Mouse (Mus musculus): ENCODE data around the gene Dvl3.

Gene Dvl3

DNA sequence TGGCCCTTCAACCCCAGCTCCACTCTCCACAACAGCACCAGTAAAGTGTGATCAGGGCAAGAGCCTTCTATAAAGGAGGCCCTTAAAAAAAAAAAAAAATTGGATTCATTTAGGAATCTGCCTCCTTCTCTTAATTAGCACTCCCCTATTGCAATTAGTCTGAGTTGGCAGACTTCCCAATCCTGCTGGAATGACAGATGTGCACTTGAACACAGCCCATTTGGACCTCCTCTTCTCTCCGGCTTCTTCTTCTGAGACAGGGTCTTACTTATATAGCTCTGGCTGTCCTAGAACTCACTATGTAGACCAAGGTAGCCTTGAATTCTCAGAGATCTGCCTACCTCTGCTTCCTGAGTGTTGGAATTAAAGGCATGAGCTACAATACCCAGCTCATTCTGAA lies 12.6 kb downstream of the Dvl3 start:
- Histone ChIP-seq H3K4me3 (replicated peaks; ENCODE audit: low read length) (no peak overlapping the region), H3K36me3 (ENCODE audit: insufficient read depth, low read length) (peaks cover 69% of the 10 kb centered on the region), H3K27me3 (ENCODE audit: insufficient read depth, low read length) (no peaks in the 10 kb centered on the region), H3K4me1 (replicated peaks; ENCODE audit: low read depth, low read length) (peaks cover 37% of the 10 kb centered on the region), H3K9me3 (ENCODE audit: low read length) (no peaks in the 10 kb centered on the region)
- TF ChIP-seq CTCF (conservative IDR thresholded peaks at IDR 0.05; ENCODE audit: low read length) (no peak), POU5F1 (IDR thresholded peaks at IDR 0.05; ENCODE audit: borderline replicate concordance, low read length) (no peak), NANOG (IDR thresholded peaks at IDR 0.05; ENCODE audit: borderline replicate concordance, low read length) (no peak)

GRCm38 (mm10) chr16:20530941-20531340 lies 14.2 kb downstream of the Dvl3 start:
- no peaks in the 10 kb centered on the region for H3K27me3 ChIP-seq (ENCODE audit: insufficient read depth, low read length)
- H3K36me3 ChIP-seq (ENCODE audit: insufficient read depth, low read length), result peaks cover 56% of the 10 kb centered on the region
- no peaks in the 10 kb centered on the region for H3K9me3 ChIP-seq (ENCODE audit: low read length)
- peak overlapping the region; percentile 72 for H3K4me3 ChIP-seq (replicated peaks; ENCODE audit: low read length)
- peaks cover 33% of the 10 kb centered on the region for H3K4me1 ChIP-seq (replicated peaks; ENCODE audit: low read depth, low read length)
- TF ChIP-seq CTCF (conservative IDR thresholded peaks at IDR 0.05; ENCODE audit: low read length) (no peak), POU5F1 (IDR thresholded peaks at IDR 0.05; ENCODE audit: borderline replicate concordance, low read length) (no peak), NANOG (IDR thresholded peaks at IDR 0.05; ENCODE audit: borderline replicate concordance, low read length) (no peak)

- H3K4me1 ChIP-seq (replicated peaks; ENCODE audit: low read depth, low read length), result peaks cover 60% of the 10 kb centered on the region
- no peak for TF ChIP-seq POU5F1 (IDR thresholded peaks at IDR 0.05; ENCODE audit: borderline replicate concordance, low read length)
- TF ChIP-seq CTCF (conservative IDR thresholded peaks at IDR 0.05; ENCODE audit: low read length), result no peak
- TF ChIP-seq NANOG (IDR thresholded peaks at IDR 0.05; ENCODE audit: borderline replicate concordance, low read length), result no peak
- H3K4me3 ChIP-seq (replicated peaks; ENCODE audit: low read length), result no peak overlapping the region
- no peaks in the 10 kb centered on the region for H3K27me3 ChIP-seq (ENCODE audit: insufficient read depth, low read length)
- no peaks in the 10 kb centered on the region for H3K9me3 ChIP-seq (ENCODE audit: low read length)
- peaks cover 44% of the 10 kb centered on the region for H3K36me3 ChIP-seq (ENCODE audit: insufficient read depth, low read length)
Measured at GRCm38 (mm10) chr16:20534617-20535295, 18.0 kb downstream of the Dvl3 start.

- Histone ChIP-seq H3K4me3 (replicated peaks; ENCODE audit: low read length) (peak within 1 kb of the TSS; percentile 98), H3K9me3 (ENCODE audit: low read length) (no peaks in the 10 kb centered on the region), H3K36me3 (ENCODE audit: insufficient read depth, low read length) (peaks cover 50% of the 10 kb centered on the region), H3K4me1 (replicated peaks; ENCODE audit: low read depth, low read length) (peaks cover 65% of the 10 kb centered on the region), H3K27me3 (ENCODE audit: insufficient read depth, low read length) (no peaks in the 10 kb centered on the region)
- TF ChIP-seq NANOG (IDR thresholded peaks at IDR 0.05; ENCODE audit: borderline replicate concordance, low read length) (no peak), POU5F1 (IDR thresholded peaks at IDR 0.05; ENCODE audit: borderline replicate concordance, low read length) (no peak), CTCF (conservative IDR thresholded peaks at IDR 0.05; ENCODE audit: low read length) (no peak)
Measured at GRCm38 (mm10) chr16:20535296-20536080, 18.7 kb downstream of the Dvl3 start, which contains the start of gene Ap2m1. TSS of gene Ap2m1 (plus strand) at chr16:20535478.

DNA sequence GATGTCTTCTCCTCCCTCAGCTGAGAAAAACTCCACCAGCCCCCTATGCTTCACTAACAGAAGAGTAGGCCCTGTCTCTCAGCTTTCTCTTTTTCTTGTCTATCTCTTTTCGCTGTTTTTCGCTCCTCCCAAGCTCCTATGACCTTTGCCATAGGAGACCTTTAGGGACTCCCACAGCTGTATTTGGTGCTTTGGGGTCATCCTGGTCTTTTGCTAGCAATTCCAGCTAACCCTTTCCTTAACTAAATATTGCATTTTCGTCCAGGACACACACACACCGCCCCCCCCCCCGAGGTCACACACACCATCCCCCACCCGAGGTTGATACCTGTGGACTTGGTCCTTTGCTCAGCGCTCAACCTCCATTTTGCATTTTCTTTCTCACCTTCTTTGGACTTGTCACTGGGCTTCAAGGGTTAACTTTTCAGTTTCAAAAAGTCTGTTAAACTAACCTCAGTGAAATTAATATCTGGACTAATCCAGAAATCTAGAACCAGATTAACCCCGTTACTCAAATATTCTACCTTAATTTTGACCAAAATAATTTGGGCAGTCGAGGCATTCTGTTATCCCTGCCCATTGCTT lies 19.4 kb downstream of the Dvl3 start:
- Histone ChIP-seq H3K27me3 (ENCODE audit: insufficient read depth, low read length) (no peaks in the 10 kb centered on the region), H3K36me3 (ENCODE audit: insufficient read depth, low read length) (peaks cover 52% of the 10 kb centered on the region), H3K4me3 (replicated peaks; ENCODE audit: low read length) (peak overlapping the region; percentile 98), H3K9me3 (ENCODE audit: low read length) (no peaks in the 10 kb centered on the region), H3K4me1 (replicated peaks; ENCODE audit: low read depth, low read length) (peaks cover 65% of the 10 kb centered on the region)
- TF ChIP-seq POU5F1 (IDR thresholded peaks at IDR 0.05; ENCODE audit: borderline replicate concordance, low read length), result no peak
- no peak for TF ChIP-seq NANOG (IDR thresholded peaks at IDR 0.05; ENCODE audit: borderline replicate concordance, low read length)
- no peak for TF ChIP-seq CTCF (conservative IDR thresholded peaks at IDR 0.05; ENCODE audit: low read length)

DNA sequence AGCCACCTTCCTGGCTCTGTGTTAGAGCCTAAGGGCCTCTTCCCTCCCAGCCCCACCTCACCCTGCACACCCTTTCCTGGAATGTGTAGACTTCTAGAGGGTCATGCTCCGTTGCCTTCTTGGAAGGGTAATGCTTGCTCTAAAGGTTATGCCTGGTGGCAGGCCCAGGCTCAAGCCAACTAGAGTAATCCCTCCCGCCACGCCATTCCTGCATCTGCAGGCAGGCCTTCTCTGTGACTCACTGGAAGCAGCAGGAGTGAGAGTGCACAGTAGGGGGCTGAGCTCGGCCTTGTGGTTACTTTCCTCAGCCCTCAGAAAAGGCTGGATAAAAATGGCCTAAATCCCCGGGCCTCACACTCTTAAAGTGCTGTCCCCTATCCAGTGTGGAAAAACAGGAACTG lies 20.3 kb downstream of the Dvl3 start:
- Histone ChIP-seq H3K9me3 (ENCODE audit: low read length) (no peaks in the 10 kb centered on the region), H3K36me3 (ENCODE audit: insufficient read depth, low read length) (peaks cover 55% of the 10 kb centered on the region), H3K4me1 (replicated peaks; ENCODE audit: low read depth, low read length) (peaks cover 66% of the 10 kb centered on the region), H3K4me3 (replicated peaks; ENCODE audit: low read length) (peak overlapping the region; percentile 98), H3K27me3 (ENCODE audit: insufficient read depth, low read length) (no peaks in the 10 kb centered on the region)
- TF ChIP-seq POU5F1 (IDR thresholded peaks at IDR 0.05; ENCODE audit: borderline replicate concordance, low read length), result no peak
- TF ChIP-seq NANOG (IDR thresholded peaks at IDR 0.05; ENCODE audit: borderline replicate concordance, low read length), result no peak
- no peak for TF ChIP-seq CTCF (conservative IDR thresholded peaks at IDR 0.05; ENCODE audit: low read length)

DNA sequence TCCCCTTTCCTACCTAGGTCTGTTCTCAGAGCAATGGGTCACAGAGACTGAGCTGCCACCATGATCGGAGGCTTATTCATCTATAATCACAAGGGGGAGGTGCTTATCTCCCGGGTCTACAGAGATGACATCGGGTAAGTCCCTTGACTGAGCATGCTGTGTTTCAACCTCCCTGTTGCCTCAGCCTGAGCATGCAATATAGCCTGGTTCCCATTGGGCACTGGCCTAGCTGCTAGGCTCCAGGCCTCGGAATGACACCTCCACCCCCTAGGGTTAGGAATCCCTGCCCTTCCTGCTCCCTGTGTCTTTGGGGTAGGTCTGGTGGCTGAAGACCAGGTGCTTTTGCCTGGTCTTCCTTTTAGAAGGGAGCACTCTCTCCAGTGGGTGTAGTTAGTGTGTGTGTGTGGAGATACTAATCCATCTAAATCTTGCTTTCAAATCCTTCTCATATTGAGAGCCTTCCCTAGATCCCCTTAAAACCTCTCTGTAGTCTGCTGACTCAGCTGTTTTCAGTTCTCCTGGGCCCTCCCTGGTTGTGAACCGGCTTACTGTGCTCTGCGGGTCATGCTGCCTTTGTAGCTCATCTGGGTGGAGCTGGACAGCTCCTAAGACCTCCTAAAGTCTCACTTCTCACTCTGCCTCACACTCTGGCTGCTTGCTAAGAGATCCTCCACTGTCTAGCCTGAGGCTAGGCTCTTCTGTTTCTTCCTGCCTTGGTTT lies 21.0 kb downstream of the Dvl3 start:
- Histone ChIP-seq H3K27me3 (ENCODE audit: insufficient read depth, low read length) (no peaks in the 10 kb centered on the region), H3K4me1 (replicated peaks; ENCODE audit: low read depth, low read length) (peaks cover 67% of the 10 kb centered on the region), H3K36me3 (ENCODE audit: insufficient read depth, low read length) (peaks cover 58% of the 10 kb centered on the region), H3K9me3 (ENCODE audit: low read length) (no peaks in the 10 kb centered on the region), H3K4me3 (replicated peaks; ENCODE audit: low read length) (peak overlapping the region; percentile 98)
- TF ChIP-seq POU5F1 (IDR thresholded peaks at IDR 0.05; ENCODE audit: borderline replicate concordance, low read length) (no peak), CTCF (conservative IDR thresholded peaks at IDR 0.05; ENCODE audit: low read length) (no peak), NANOG (IDR thresholded peaks at IDR 0.05; ENCODE audit: borderline replicate concordance, low read length) (no peak)

DNA sequence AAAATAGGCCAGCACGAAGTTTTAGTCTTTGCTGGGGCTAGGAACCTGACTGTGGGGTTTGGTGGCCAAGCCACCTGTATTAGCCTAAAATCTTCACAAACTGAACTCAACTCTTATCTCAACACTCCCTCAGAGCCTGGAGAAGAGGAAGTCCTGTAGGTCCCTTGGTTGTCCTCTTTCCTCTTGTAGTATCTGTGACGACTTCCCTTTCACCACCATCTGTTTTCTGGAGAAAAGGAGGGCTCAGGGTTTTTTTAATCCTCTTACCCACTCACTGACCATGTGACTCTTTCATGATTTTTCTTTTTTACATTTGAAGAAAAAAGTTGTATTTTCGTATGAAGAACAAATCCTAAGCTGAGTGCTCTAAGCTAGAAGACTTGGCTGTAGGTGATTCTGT lies 22.9 kb downstream of the Dvl3 start:
- TF ChIP-seq CTCF (conservative IDR thresholded peaks at IDR 0.05; ENCODE audit: low read length) (no peak), NANOG (IDR thresholded peaks at IDR 0.05; ENCODE audit: borderline replicate concordance, low read length) (no peak), POU5F1 (IDR thresholded peaks at IDR 0.05; ENCODE audit: borderline replicate concordance, low read length) (no peak)
- H3K9me3 ChIP-seq (ENCODE audit: low read length), result no peaks in the 10 kb centered on the region
- H3K27me3 ChIP-seq (ENCODE audit: insufficient read depth, low read length), result no peaks in the 10 kb centered on the region
- peak overlapping the region; percentile 32; the same call in 1 of the 2 replicates for H3K4me3 ChIP-seq (replicated peaks; ENCODE audit: low read length)
- peaks cover 65% of the 10 kb centered on the region for H3K4me1 ChIP-seq (replicated peaks; ENCODE audit: low read depth, low read length)
- H3K36me3 ChIP-seq (ENCODE audit: insufficient read depth, low read length), result peaks cover 70% of the 10 kb centered on the region

Data from E14TG2a.4 (cell line).